Mouse (Mus musculus) CH12.LX (cell line): ENCODE data around the gene Apoa2. TPM values are rescaled to one million over a fixed set of nuclear protein-coding genes. Genes with fewer than 3 reads are reported as not detected.
A peak's percentile ranks its signal among the peaks of the same experiment; 100 is the strongest.

Source experiments
- DNase-seq: peaks from one replicate; pipeline ENCODE4 v3.0.0-alpha.2; 2013; ENCODE audit errors: extremely low read depth
- H3K27ac ChIP-seq: 2 replicates; pipeline ENCODE4 v1.5.1; 2012; ENCODE audit warnings: low read depth, mild to moderate bottlenecking, control low read depth, moderate library complexity; ENCODE audit not compliant: insufficient read depth
- H3K27me3 ChIP-seq: replicated peaks from 2 replicates; pipeline ENCODE3; 2012; ENCODE audit warnings: inconsistent platforms
- H3K36me3 ChIP-seq, 2 experiments: replicated peaks in 1 of 2; 2 replicates each; pipeline versions ENCODE3 to v1.6.1; 2012; ENCODE audit warnings: inconsistent platforms in 1 of 2, low read length in 1 of 2, mild to moderate bottlenecking in 1 of 2, mixed read lengths in 1 of 2, moderate library complexity in 1 of 2; ENCODE audit not compliant: control insufficient read depth in 1 of 2, insufficient read depth in 1 of 2
- H3K4me1 ChIP-seq, 2 experiments: 2 replicates each; pipeline ENCODE4 v1.6.1; 2012; ENCODE audit warnings: inconsistent platforms in 1 of 2, moderate library complexity in 1 of 2; ENCODE audit not compliant: insufficient read depth in 2 of 2, control insufficient read depth in 1 of 2
- H3K4me2 ChIP-seq: 2 replicates; pipeline ENCODE4 v1.6.1; 2012; ENCODE audit warnings: low read depth, mild to moderate bottlenecking, control low read depth; ENCODE audit not compliant: poor library complexity, insufficient read depth, severe bottlenecking
- H3K4me3 ChIP-seq, 3 experiments: fragments of 150-350 bp in 1 of 3; sonication (generic) in 1 of 3; replicated peaks in 1 of 3; 2 replicates each; pipeline versions ENCODE3 to v1.5.1; 2011 to 2012; ENCODE audit warnings: low read depth in 2 of 3, low read length in 2 of 3, mild to moderate bottlenecking in 2 of 3, moderate library complexity in 2 of 3, control low read depth in 1 of 3, improper control_type of control experiment in 1 of 3, inconsistent platforms in 1 of 3, mixed read lengths in 1 of 3; ENCODE audit not compliant: poor library complexity in 1 of 3
- H3K79me2 ChIP-seq: replicated peaks from 2 replicates; pipeline ENCODE4 v1.6.1; 2012; ENCODE audit warnings: mild to moderate bottlenecking, moderate library complexity; ENCODE audit not compliant: control insufficient read depth, poor library complexity, insufficient read depth, severe bottlenecking; ENCODE audit errors: extremely low read depth
- H3K9ac ChIP-seq: 2 replicates; pipeline ENCODE4 v1.6.1; 2012; ENCODE audit warnings: low read depth, mild to moderate bottlenecking, control low read depth, moderate library complexity; ENCODE audit not compliant: insufficient read depth
- H3K9me3 ChIP-seq: replicated peaks from 2 replicates; pipeline ENCODE3; 2012; ENCODE audit warnings: low read length, inconsistent platforms, mixed read lengths
- CTCF ChIP-seq, 2 experiments: IDR thresholded peaks in 1 of 2; conservative IDR thresholded peaks in 1 of 2; 2 replicates each; pipeline ENCODE4 v1.5.1; 2011 to 2012; ENCODE audit warnings: low read depth in 2 of 2, low read length in 2 of 2, improper control_type of control experiment in 1 of 2, inconsistent platforms in 1 of 2, mild to moderate bottlenecking in 1 of 2, moderate library complexity in 1 of 2
- ELF1 ChIP-seq: IDR thresholded peaks from 2 replicates; pipeline ENCODE4 v1.6.1; 2014; ENCODE audit warnings: low read depth, mild to moderate bottlenecking, inconsistent platforms, low read length, improper control_type of control experiment
- ETS1 ChIP-seq: conservative IDR thresholded peaks from 2 replicates; pipeline ENCODE4 v1.6.1; 2012; ENCODE audit warnings: low read depth, mild to moderate bottlenecking, inconsistent platforms, low read length, improper control_type of control experiment, moderate library complexity
- HCFC1 ChIP-seq: IDR thresholded peaks from 2 replicates; pipeline ENCODE4 v1.6.1; 2012; ENCODE audit warnings: low read depth, mild to moderate bottlenecking, inconsistent platforms, low read length, improper control_type of control experiment
- IRF4 ChIP-seq: IDR thresholded peaks from 2 replicates; pipeline ENCODE4 v1.6.1; 2014; ENCODE audit warnings: low read depth, mild to moderate bottlenecking, inconsistent platforms, low read length, improper control_type of control experiment
- JUN ChIP-seq: IDR thresholded peaks from 2 replicates; pipeline ENCODE4 v1.6.1; 2011; ENCODE audit warnings: low read depth, mild to moderate bottlenecking, low read length, improper control_type of control experiment, moderate library complexity; ENCODE audit not compliant: insufficient read depth
- KAT2A ChIP-seq: IDR thresholded peaks from 2 replicates; pipeline ENCODE4 v1.6.1; 2012; ENCODE audit warnings: low read length, improper control_type of control experiment, inconsistent platforms; ENCODE audit not compliant: insufficient replicate concordance
- MAFK ChIP-seq: IDR thresholded peaks from 2 replicates; pipeline ENCODE4 v1.6.1; 2011; ENCODE audit warnings: low read length, improper control_type of control experiment; ENCODE audit not compliant: insufficient replicate concordance
- MAZ ChIP-seq: IDR thresholded peaks from 2 replicates; pipeline ENCODE4 v1.6.1; 2012; ENCODE audit warnings: low read depth, mild to moderate bottlenecking, inconsistent platforms, low read length, improper control_type of control experiment, moderate library complexity
- MYC ChIP-seq: IDR thresholded peaks from 2 replicates; pipeline ENCODE4 v1.6.1; 2011; ENCODE audit warnings: low read depth, mild to moderate bottlenecking, improper control_type of control experiment, low read length
- NRF1 ChIP-seq: IDR thresholded peaks from 2 replicates; pipeline ENCODE4 v1.6.1; 2014; ENCODE audit warnings: low read depth, mild to moderate bottlenecking, inconsistent platforms, low read length, improper control_type of control experiment, moderate library complexity
- PAX5 ChIP-seq: IDR thresholded peaks from 2 replicates; pipeline ENCODE4 v1.6.1; 2012; ENCODE audit warnings: low read length, inconsistent platforms, mixed read lengths
- POLR2AphosphoS2 ChIP-seq: IDR thresholded peaks from 2 replicates; pipeline ENCODE4 v1.6.1; 2011; ENCODE audit warnings: low read depth, low read length, improper control_type of control experiment
- TBP ChIP-seq: conservative IDR thresholded peaks from 2 replicates; pipeline ENCODE4 v1.6.1; 2011; ENCODE audit warnings: low read depth, low read length, improper control_type of control experiment
- UBTF ChIP-seq: IDR thresholded peaks from 2 replicates; pipeline ENCODE4 v1.6.1; 2012; ENCODE audit warnings: low read depth, mild to moderate bottlenecking, inconsistent platforms, low read length, improper control_type of control experiment, moderate library complexity
- USF1 ChIP-seq: IDR thresholded peaks from 2 replicates; pipeline ENCODE4 v1.6.1; 2014; ENCODE audit warnings: low read depth, mild to moderate bottlenecking, inconsistent platforms, low read length, improper control_type of control experiment
- USF2 ChIP-seq: conservative IDR thresholded peaks from 2 replicates; pipeline ENCODE4 v1.6.1; 2011; ENCODE audit warnings: low read depth, low read length, improper control_type of control experiment
- ZC3H11A ChIP-seq: IDR thresholded peaks from 2 replicates; pipeline ENCODE4 v1.6.1; 2012; ENCODE audit warnings: low read depth, mild to moderate bottlenecking, inconsistent platforms, low read length, improper control_type of control experiment
- ZNF384 ChIP-seq: IDR thresholded peaks from 2 replicates; pipeline ENCODE4 v1.6.1; 2012; ENCODE audit warnings: low read depth, low read length, improper control_type of control experiment, inconsistent platforms
- dilution Hi-C: fragments of 300-500 bp; cut with MboI; formaldehyde crosslinking; loops from 2 replicates; pipeline ENCODE4 v1.14.3; 2020; ENCODE audit warnings: low sequenced_read_pairs; ENCODE audit not compliant: extremely low pct_unique_long_range_greater_than_20kb, extremely low pct_ligation_motif_present
- in situ Hi-C: fragments of 300-500 bp; cut with MboI; formaldehyde crosslinking; loops from 3 replicates; pipeline ENCODE4 v1.14.3; 2019; ENCODE audit warnings: low sequenced_read_pairs, low pct_ligation_motif_present, low pct_unique_long_range_greater_than_20kb, mixed read lengths
- polyA plus RNA-seq: library from polyadenylated mRNA; unstranded; fragments of >175 nt; gene quantifications from 2 replicates; pipeline ENCODE4 v1.2.1, GENCODE M21; 2012; ENCODE audit warnings: low read depth; ENCODE audit not compliant: insufficient read length
- total RNA-seq, 2 experiments: library from RNA; depleted of rRNA; stranded (reverse); fragments of 300-350 nt in 1 of 2; fragments of >200 nt in 1 of 2; gene quantifications; 2 replicates each; pipeline ENCODE4 v1.2.3; 2012 to 2014

Gene Apoa2
- total and polyA plus RNA-seq, 3 experiments = 3.0 to 5.3 (median 3.1) TPM

DNA sequence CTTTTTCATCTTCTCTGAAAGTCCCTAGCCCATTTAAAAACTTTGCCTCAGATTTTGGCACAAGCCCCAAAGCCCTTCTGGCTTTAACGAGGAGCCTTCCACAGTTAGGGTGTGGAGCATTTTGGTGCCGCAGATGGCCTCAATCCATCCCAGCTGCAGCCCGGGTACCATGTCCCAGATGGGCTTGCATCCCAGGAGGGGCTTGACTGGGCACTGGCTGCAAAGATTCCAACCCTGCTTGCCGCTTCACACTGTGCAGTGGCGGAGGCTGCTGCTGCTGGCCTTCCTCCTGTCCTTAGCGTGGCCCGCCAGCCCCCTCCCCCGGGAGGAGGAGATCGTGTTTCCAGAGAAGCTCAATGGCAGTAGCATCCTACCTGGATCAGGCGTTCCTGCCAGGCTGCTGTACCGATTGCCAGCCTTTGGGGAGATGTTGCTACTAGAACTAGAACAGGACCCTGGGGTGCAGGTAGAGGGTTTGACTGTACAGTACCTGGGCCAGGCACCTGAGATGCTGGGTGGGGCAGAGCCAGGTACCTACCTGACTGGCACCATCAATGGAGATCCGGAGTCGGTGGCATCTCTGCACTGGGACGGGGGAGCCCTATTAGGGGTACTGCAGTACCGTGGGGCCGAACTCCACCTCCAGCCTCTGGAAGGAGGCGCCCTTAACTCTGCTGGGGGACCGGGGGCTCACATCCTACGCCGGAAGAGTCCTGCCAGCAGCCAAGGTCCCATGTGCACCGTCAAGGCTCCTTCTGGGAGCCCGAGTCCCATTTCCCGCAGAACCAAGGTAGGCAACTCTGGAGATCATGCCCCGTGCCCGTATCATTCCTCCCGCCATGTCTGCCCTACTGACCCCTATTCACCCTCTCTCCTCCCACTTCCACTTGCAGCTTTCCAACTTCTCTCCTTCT lies 26.1 kb downstream of the Apoa2 start, which contains the start of gene Ndufs2:
TSS of gene Ndufs2 (minus strand) at position 709 of the 914 bp plus-strand sequence.
- peaks cover 17 to 36% of the 10 kb centered on the region in 2 experiments for H3K4me1 ChIP-seq
- dilution Hi-C loops (no loop called here), in situ Hi-C loops (loop anchor here (5.0 kb wide), 1 partner anchor 34 kb away; no protein-coding TSS in a partner anchor)

DNA sequence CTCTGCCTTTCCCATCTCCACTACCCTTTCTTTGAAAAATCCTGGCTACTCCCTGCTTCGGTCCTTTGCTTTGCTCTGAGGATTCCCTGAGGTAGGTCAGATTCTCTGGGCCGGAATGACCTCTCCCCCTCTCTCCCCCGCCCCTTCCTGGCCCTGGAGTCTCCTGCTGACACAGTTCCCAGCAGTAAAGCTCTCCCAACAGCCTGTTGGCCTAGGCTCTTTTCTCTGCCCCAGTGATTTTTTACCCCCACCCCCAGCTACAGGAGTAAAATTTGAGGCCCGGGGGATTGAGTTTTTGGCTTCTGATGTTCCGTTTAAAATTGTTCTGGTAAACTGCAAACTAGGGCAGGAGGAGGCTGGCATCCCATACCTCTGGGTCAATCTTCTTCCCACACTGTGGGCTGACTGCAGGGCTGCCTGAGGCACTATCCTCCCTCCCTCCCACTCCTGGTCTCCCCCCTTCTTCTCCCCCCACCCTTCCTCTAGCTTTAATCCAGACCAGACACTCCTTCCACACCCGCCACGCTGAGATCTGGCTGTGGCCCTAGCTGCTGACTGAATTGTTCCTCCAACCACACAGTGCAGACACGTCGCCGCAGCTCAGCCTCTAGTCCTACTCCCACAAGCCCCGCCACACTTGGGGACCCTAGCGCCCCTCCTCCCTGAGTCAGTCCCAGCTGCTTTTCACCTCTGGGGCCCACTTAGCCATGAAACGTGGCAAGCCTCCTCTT lies 26.9 kb downstream of the Apoa2 start:
- H3K9me3 ChIP-seq = peaks cover 3% of the 10 kb centered on the region
- DNase-seq = no peak
- no peak overlapping the region for H3K4me2 ChIP-seq
- H3K4me3 ChIP-seq = no peak overlapping the region
- TF ChIP-seq ZNF384 = no peak
- no peak for TF ChIP-seq CTCF (conservative IDR thresholded peaks at IDR 0.05 in 1 of 2, IDR thresholded peaks at IDR 0.05 in 1 of 2; ENCODE audit: low read depth in 2 of 2, low read length in 2 of 2)
- no peak for TF ChIP-seq KAT2A
- no peak for TF ChIP-seq TBP
- no peak for TF ChIP-seq ETS1
- no peak for TF ChIP-seq NRF1
- no peak for TF ChIP-seq UBTF
- TF ChIP-seq MYC = no peak
- TF ChIP-seq PAX5 = no peak
- TF ChIP-seq ZC3H11A = no peak
- TF ChIP-seq ELF1 = no peak
- no peak for TF ChIP-seq IRF4
- TF ChIP-seq POLR2AphosphoS2 = no peak
- peaks cover under 1% of the 10 kb centered on the region for H3K79me2 ChIP-seq
- dilution Hi-C loops = no loop called here
- in situ Hi-C loops = loop anchor here (5.0 kb wide), 1 partner anchor 34 kb away; no protein-coding TSS in a partner anchor
- peaks cover 20% of the 10 kb centered on the region for H3K27me3 ChIP-seq
- no peak overlapping the region for H3K9ac ChIP-seq
- H3K36me3 ChIP-seq = no peaks in the 10 kb centered on the region
- H3K27ac ChIP-seq = no peak overlapping the region
- peaks cover 17 to 34% of the 10 kb centered on the region in 2 experiments for H3K4me1 ChIP-seq

More for the DNA sequence above, 26.1 kb downstream of the Apoa2 start, which contains the start of gene Ndufs2:
- H3K4me3 ChIP-seq = no peak within 1 kb of the TSS
- no peak for DNase-seq
- H3K27ac ChIP-seq = no peak within 1 kb of the TSS
- no peak for TF ChIP-seq MAZ
- no peak for TF ChIP-seq JUN
- TF ChIP-seq USF2 = no peak
- TF ChIP-seq IRF4 = no peak
- TF ChIP-seq HCFC1 = no peak
- TF ChIP-seq USF1 = no peak
- no peak for TF ChIP-seq MAFK
- peaks cover 20% of the 10 kb centered on the region for H3K27me3 ChIP-seq
- H3K4me2 ChIP-seq = peak within 1 kb of the TSS; percentile 21
- no peak within 1 kb of the TSS for H3K9ac ChIP-seq
- peaks cover 9% of the 10 kb centered on the region for H3K79me2 ChIP-seq
- H3K9me3 ChIP-seq = peaks cover 3% of the 10 kb centered on the region
- no peaks in the 10 kb centered on the region for H3K36me3 ChIP-seq
